Mouse (Mus musculus) heart, adult 2 months (tissue): Measurements from ENCODE around the gene Rnf130. TPM values are rescaled to one million over a fixed set of nuclear protein-coding genes. Genes with fewer than 3 reads are reported as not detected.

Source experiments
- DNase-seq, 2 experiments: peaks; one replicate each; pipeline ENCODE4 v3.0.0; 2021
- H3K27ac ChIP-seq: fragments of 200-600 bp; 2 replicates; pipeline ENCODE4 v1.8.1; 2022
- H3K27me3 ChIP-seq: fragments of 200-500 bp; 2 replicates; pipeline ENCODE4 v1.6.1; 2012; ENCODE audit warnings: mild to moderate bottlenecking, low read length, inconsistent platforms, mixed read lengths; ENCODE audit not compliant: control insufficient read depth, insufficient read depth
- H3K36me3 ChIP-seq: fragments of 200-500 bp; 2 replicates; pipeline ENCODE4 v1.6.1; 2012; ENCODE audit warnings: low read length, inconsistent platforms; ENCODE audit not compliant: control insufficient read depth, insufficient read depth
- H3K4me1 ChIP-seq: fragments of 200-500 bp; 2 replicates; pipeline ENCODE4 v1.6.1; 2011; ENCODE audit warnings: low read length; ENCODE audit not compliant: control insufficient read depth, insufficient read depth
- H3K4me3 ChIP-seq: fragments of 200-600 bp; 2 replicates; pipeline ENCODE4 v1.8.1; 2022
- H3K79me2 ChIP-seq: fragments of 200-500 bp; replicated peaks from 2 replicates; pipeline ENCODE4 v1.6.1; 2012; ENCODE audit warnings: mild to moderate bottlenecking, inconsistent platforms, low read length, moderate library complexity, mixed read lengths; ENCODE audit not compliant: control insufficient read depth, insufficient read depth
- H3K9ac ChIP-seq: fragments of 200-500 bp; 2 replicates; pipeline ENCODE4 v1.6.1; 2012; ENCODE audit warnings: low read depth, mild to moderate bottlenecking, control low read depth, inconsistent platforms, low read length, mixed read lengths
- CTCF ChIP-seq: fragments of 200-600 bp; IDR thresholded peaks from 2 replicates; pipeline ENCODE4 v1.8.1; 2022; ENCODE audit warnings: antibody characterized with exemption, mild to moderate bottlenecking, moderate library complexity
- EP300 ChIP-seq: fragments of 200-500 bp; IDR thresholded peaks from 2 replicates; pipeline ENCODE4 v1.6.1; 2011; ENCODE audit warnings: low read depth, low read length, control low read depth; ENCODE audit not compliant: insufficient read depth
- POLR2A ChIP-seq: fragments of 200-500 bp; IDR thresholded peaks from 2 replicates; pipeline ENCODE4 v1.6.1; 2011; ENCODE audit warnings: mild to moderate bottlenecking, low read depth, low read length, control low read depth; ENCODE audit not compliant: insufficient read depth
- WGBS: fragments of 180-500 bp; shearing (Covaris S2); methylation state at CpG from one replicate; pipeline ENCODE4 v1.1.7; 2018; 5-methylcytosine and 5-hydroxymethylcytosine counted together
- intact Hi-C: fragments of 180-260 bp; cut with DNase I; formaldehyde crosslinking; loops from one replicate; pipeline ENCODE4 v1.15.1; 2025
- microRNA-seq, 2 experiments: library from miRNA; unstranded; fragments of <30 nt; microRNA quantifications; one replicate each; pipeline ENCODE4 v1.2.0; 2021
- polyA plus RNA-seq: library from polyadenylated mRNA; depleted of rRNA; stranded (reverse); fragments of >200 nt; gene quantifications from 2 replicates; pipeline ENCODE4 v1.2.3, GENCODE M21; 2012; rRNA removed
- total RNA-seq, 2 experiments: library from RNA; stranded (reverse); gene quantifications; 2 replicates each; pipeline ENCODE4 v1.2.3; 2021

Rnf130 gene
- total and polyA plus RNA-seq, 3 experiments = 26.6 to 53.2 (median 49.5) TPM

- H3K4me1 ChIP-seq = peaks cover 21% of the 10 kb centered on the region
- peak; percentile 46 to 66 for DNase-seq
- no peak overlapping the region for H3K27ac ChIP-seq
- TF ChIP-seq POLR2A = no peak; the same call in 1 of the 2 replicates
- 0 out of 2 replicates have a peak, but pooled peaks have one; percentile 22 for TF ChIP-seq EP300
- TF ChIP-seq CTCF = 0 out of 2 replicates have a peak, but pooled peaks have one; percentile 7
- H3K4me3 ChIP-seq = no peak overlapping the region
- no peaks in the 10 kb centered on the region for H3K27me3 ChIP-seq
- no peak overlapping the region for H3K9ac ChIP-seq
- intact Hi-C loops = no loop called here
- WGBS = 32% methylated on average over 7 of the region's 7 CpGs
- peaks cover 3% of the 10 kb centered on the region for H3K36me3 ChIP-seq
- H3K79me2 ChIP-seq = no peaks in the 10 kb centered on the region
Observed at GRCm38 (mm10) chr11:50149200-50149599, 124.1 kb downstream of the Rnf130 start.

GRCm38 (mm10) chr11:50149603-50150150 is 124.5 kb downstream of the Rnf130 start:
- intact Hi-C loops = no loop called here
- Histone ChIP-seq H3K36me3 (peaks cover 3% of the 10 kb centered on the region), H3K9ac (no peak overlapping the region), H3K4me3 (no peak overlapping the region), H3K27ac (no peak overlapping the region), H3K27me3 (no peaks in the 10 kb centered on the region), H3K4me1 (peaks cover 21% of the 10 kb centered on the region), H3K79me2 (no peaks in the 10 kb centered on the region)
- WGBS = 62% methylated on average over 9 of the region's 9 CpGs
- TF ChIP-seq POLR2A (no peak), CTCF (no peak), EP300 (no peak)
- DNase-seq = no peak

GRCm38 (mm10) chr11:50151374-50151773 is 126.2 kb downstream of the Rnf130 start:
- no peaks in the 10 kb centered on the region for H3K27me3 ChIP-seq
- TF ChIP-seq POLR2A = no peak
- TF ChIP-seq EP300 = no peak
- TF ChIP-seq CTCF = no peak
- no peak for DNase-seq
- H3K9ac ChIP-seq = no peak overlapping the region
- no peaks in the 10 kb centered on the region for H3K79me2 ChIP-seq
- intact Hi-C loops = no loop called here
- no peak overlapping the region for H3K27ac ChIP-seq
- 94% methylated on average over 3 of the region's 3 CpGs for WGBS
- H3K4me3 ChIP-seq = no peak overlapping the region
- peaks cover 21% of the 10 kb centered on the region for H3K4me1 ChIP-seq
- H3K36me3 ChIP-seq = peaks cover 3% of the 10 kb centered on the region

GRCm38 (mm10) chr11:50154166-50154565 is 129.0 kb downstream of the Rnf130 start:
- TF ChIP-seq EP300 = no peak
- Histone ChIP-seq H3K36me3 (peaks cover 3% of the 10 kb centered on the region), H3K9ac (no peak overlapping the region), H3K27me3 (no peaks in the 10 kb centered on the region), H3K4me1 (peaks cover 9% of the 10 kb centered on the region), H3K4me3 (no peak overlapping the region), H3K79me2 (no peaks in the 10 kb centered on the region), H3K27ac (no peak overlapping the region)
- DNase-seq = no peak
- WGBS = 71% methylated on average over 9 of the region's 9 CpGs
- intact Hi-C loops = no loop called here

Small RNAs within 50 kb of the gene (microRNA-seq; reads per million reads assigned to microRNA genes)
- gene Mir340 = 19.7 to 76.9 reads per million in 2 experiments

Other genes starting within 250 kb of the Rnf130 start
- 10 to 100 TPM; 11.8 to 13.8 TPM for gene Gfpt2, start 231.2 kb upstream of the Rnf130 start, total RNA-seq
- 14.0 and 26.9 TPM in 2 replicates for gene Gfpt2, start 231.2 kb upstream of the Rnf130 start, polyA plus RNA-seq
- gene Mapk9, start 178.6 kb upstream of the Rnf130 start, total RNA-seq = 10 to 100 TPM; 39.3 to 40.8 TPM
- 17.3 and 32.5 TPM in 2 replicates for gene Mapk9, start 178.6 kb upstream of the Rnf130 start, polyA plus RNA-seq
- gene Rasgef1c, start 123.5 kb upstream of the Rnf130 start, total RNA-seq = under 1 TPM; 0.42 to 0.57 TPM
- 0.53 and 0.67 TPM in 2 replicates for gene Rasgef1c, start 123.5 kb upstream of the Rnf130 start, polyA plus RNA-seq
- gene Tbc1d9b, start 106.0 kb downstream of the Rnf130 start, total RNA-seq = 10 to 100 TPM; 41.4 to 44.0 TPM
- 30.9 and 39.6 TPM in 2 replicates for gene Tbc1d9b, start 106.0 kb downstream of the Rnf130 start, polyA plus RNA-seq
- 1 to 10 TPM; 1.6 to 1.8 TPM for gene Mrnip, start 149.1 kb downstream of the Rnf130 start, total RNA-seq
- 3.0 and 3.5 TPM in 2 replicates for gene Mrnip, start 149.1 kb downstream of the Rnf130 start, polyA plus RNA-seq
- 100 to 1,000 TPM; 298 to 421 TPM for gene Sqstm1, start 185.5 kb downstream of the Rnf130 start, total RNA-seq
- 200 and 225 TPM in 2 replicates for gene Sqstm1, start 185.5 kb downstream of the Rnf130 start, polyA plus RNA-seq
- gene Mgat4b, start 185.5 kb downstream of the Rnf130 start, total RNA-seq = 10 to 100 TPM; 78.6 to 82.0 TPM
- gene Mgat4b, start 185.5 kb downstream of the Rnf130 start, polyA plus RNA-seq = 53.8 and 56.7 TPM in 2 replicates
- gene Ltc4s, start 213.3 kb downstream of the Rnf130 start, total RNA-seq = 1 to 10 TPM; 8.8 to 10.0 TPM
- 16.2 and 18.1 TPM in 2 replicates for gene Ltc4s, start 213.3 kb downstream of the Rnf130 start, polyA plus RNA-seq